Mouse (Mus musculus) stomach, postnatal 0 days (tissue): ENCODE measurements around the gene Olfr1493-ps1. TPM values are rescaled to one million over a fixed set of nuclear protein-coding genes. Genes with fewer than 3 reads are reported as not detected.

Source experiments
- ATAC-seq: fragments of 200-750 bp; cut with Nextera tagmentation; 2 replicates; pipeline ENCODE4 v1.8.0; 2017; ENCODE audit not compliant: low FRiP score, low TSS enrichment
- DNase-seq: peaks from one replicate; pipeline ENCODE4 v3.0.0-alpha.2; 2016; ENCODE audit warnings: low spot score
- H3K27ac ChIP-seq: fragments of 300-500 bp; sonication (generic); replicated peaks from 2 replicates; pipeline ENCODE4 v1.5.1; 2014; ENCODE audit warnings: mild to moderate bottlenecking, control low read depth
- H3K27me3 ChIP-seq: fragments of 300-500 bp; sonication (generic); 2 replicates; pipeline ENCODE4 v1.6.1; 2014; ENCODE audit warnings: low read length; ENCODE audit not compliant: control insufficient read depth, insufficient read depth
- H3K36me3 ChIP-seq: fragments of 300-500 bp; sonication (generic); 2 replicates; pipeline ENCODE4 v1.6.1; 2014; ENCODE audit warnings: low read length, mixed read lengths; ENCODE audit not compliant: control insufficient read depth, insufficient read depth
- H3K4me1 ChIP-seq: fragments of 300-500 bp; sonication (generic); replicated peaks from 2 replicates; pipeline ENCODE4 v1.6.1; 2014; ENCODE audit warnings: antibody characterized with exemption; ENCODE audit not compliant: control insufficient read depth, insufficient read depth
- H3K4me2 ChIP-seq: fragments of 300-500 bp; sonication (generic); replicated peaks from 2 replicates; pipeline ENCODE4 v1.6.1; 2014; ENCODE audit warnings: low read depth, mild to moderate bottlenecking, control low read depth, moderate library complexity
- H3K4me3 ChIP-seq: fragments of 300-500 bp; sonication (generic); 2 replicates; pipeline ENCODE4 v1.5.1; 2014; ENCODE audit warnings: low read depth, low read length, control low read depth
- H3K9ac ChIP-seq: fragments of 300-500 bp; sonication (generic); 2 replicates; pipeline ENCODE4 v1.6.1; 2014; ENCODE audit warnings: mild to moderate bottlenecking, low read length, control low read depth, mixed read lengths
- H3K9me3 ChIP-seq: fragments of 300-500 bp; sonication (generic); 2 replicates; pipeline ENCODE4 v1.6.1; 2016; ENCODE audit warnings: low read length; ENCODE audit not compliant: control insufficient read depth
- CTCF ChIP-seq: IDR thresholded peaks from 2 replicates; pipeline ENCODE4 v1.5.1; 2016; ENCODE audit warnings: antibody characterized with exemption, low read depth, mild to moderate bottlenecking, moderate library complexity
- EP300 ChIP-seq: optimal IDR thresholded peaks from 2 replicates; pipeline ENCODE3; 2016; ENCODE audit warnings: antibody characterized with exemption
- WGBS: fragments of 180-500 bp; shearing (Covaris S2); extraction: QIAGEN DNeasy Blood & Tissue Kit; methylation state at CpG from one replicate; pipeline ENCODE4 v1.1.7; 2014; 5-methylcytosine and 5-hydroxymethylcytosine counted together
- polyA plus RNA-seq: library from polyadenylated mRNA; unstranded; fragments of >200 nt; fragmentation: Nextera tagmentation; extraction: Ambion mirVana; gene quantifications from 2 replicates; pipeline ENCODE4 v1.2.1, GENCODE M21; 2015

Olfr1493-ps1 gene
- polyA plus RNA-seq, 1 experiment from 2014 or later, result not detected

DNA sequence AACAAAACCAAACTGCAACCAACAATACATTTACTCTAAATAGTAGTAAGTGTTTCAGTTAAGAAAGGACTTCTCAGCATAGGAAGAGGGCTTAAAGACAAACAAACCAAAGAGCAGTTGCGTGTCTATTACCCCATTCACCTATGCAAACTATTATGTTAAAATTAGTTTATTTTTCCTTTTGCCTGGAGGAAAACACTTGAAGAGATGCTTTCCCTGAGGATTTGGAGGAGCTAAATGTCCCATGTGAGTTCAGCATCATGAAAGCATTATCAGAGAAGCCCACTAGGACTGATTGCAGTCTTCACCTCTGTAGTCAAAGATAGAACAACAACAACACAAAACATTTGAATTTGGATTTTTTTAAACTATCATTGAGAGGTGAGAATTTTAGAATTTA, 54.5 kb downstream of the Olfr1493-ps1 start, which contains the start of gene Olfr1496:
Gene Olfr1496, plus strand, starts transcription at position 301 of the 400 bp plus-strand sequence.
- 71% methylated on average over 1 of the region's 1 CpGs for WGBS
- Histone ChIP-seq H3K9me3 (no peaks in the 10 kb centered on the region), H3K27me3 (no peaks in the 10 kb centered on the region), H3K27ac (no peak within 1 kb of the TSS), H3K4me1 (no peaks in the 10 kb centered on the region), H3K4me2 (no peak within 1 kb of the TSS), H3K4me3 (no peak within 1 kb of the TSS), H3K36me3 (no peaks in the 10 kb centered on the region), H3K9ac (no peak within 1 kb of the TSS)
- ATAC-seq (no peak), DNase-seq (no peak)
- TF ChIP-seq CTCF (no peak), EP300 (no peak)

Other genes starting within 250 kb of the Olfr1493-ps1 start
- not detected in 2 replicates for gene Olfr1475, start 243.1 kb upstream of the Olfr1493-ps1 start, polyA plus RNA-seq
- gene Olfr1477, start 222.7 kb upstream of the Olfr1493-ps1 start, polyA plus RNA-seq, result not detected in 2 replicates
- gene Olfr1480, start 195.4 kb upstream of the Olfr1493-ps1 start, polyA plus RNA-seq, result not detected in 2 replicates
- not detected in 2 replicates for gene Olfr1484, start 139.8 kb upstream of the Olfr1493-ps1 start, polyA plus RNA-seq
- gene Olfr1487, start 105.9 kb upstream of the Olfr1493-ps1 start, polyA plus RNA-seq, result not detected in 2 replicates
- gene Olfr1489, start 91.7 kb upstream of the Olfr1493-ps1 start, polyA plus RNA-seq, result 0.01 TPM in 1 of 2 replicates, not detected in the other
- not detected in 2 replicates for gene Olfr1490, start 72.2 kb upstream of the Olfr1493-ps1 start, polyA plus RNA-seq
- gene Olfr1491, start 26.0 kb upstream of the Olfr1493-ps1 start, polyA plus RNA-seq, result not detected in 2 replicates
- not detected in 2 replicates for gene Olfr1494, start 16.4 kb downstream of the Olfr1493-ps1 start, polyA plus RNA-seq
- gene Olfr1495, start 41.3 kb downstream of the Olfr1493-ps1 start, polyA plus RNA-seq, result not detected in 2 replicates
- not detected in 2 replicates for gene Olfr1496, start 54.6 kb downstream of the Olfr1493-ps1 start, polyA plus RNA-seq
- not detected in 2 replicates for gene Olfr1497, start 74.9 kb downstream of the Olfr1493-ps1 start, polyA plus RNA-seq
- not detected in 2 replicates for gene Olfr1499, start 96.2 kb downstream of the Olfr1493-ps1 start, polyA plus RNA-seq
- 0.05 TPM in 1 of 2 replicates, not detected in the other for gene Olfr1500, start 107.2 kb downstream of the Olfr1493-ps1 start, polyA plus RNA-seq
- 0.02 TPM in 1 of 2 replicates, not detected in the other for gene Olfr1501, start 127.4 kb downstream of the Olfr1493-ps1 start, polyA plus RNA-seq
- not detected in 2 replicates for gene Olfr1502, start 138.5 kb downstream of the Olfr1493-ps1 start, polyA plus RNA-seq
- gene Olfr1504, start 174.7 kb downstream of the Olfr1493-ps1 start, polyA plus RNA-seq, result not detected in 2 replicates
- not detected in 2 replicates for gene Olfr1505, start 190.3 kb downstream of the Olfr1493-ps1 start, polyA plus RNA-seq